Mouse (Mus musculus) liver, adult 2 months (tissue): ENCODE measurements around the gene 2210011C24Rik. TPM values are rescaled to one million over a fixed set of nuclear protein-coding genes. Genes with fewer than 3 reads are reported as not detected.

ENCODE experiments used
- DNase-seq: peaks from one replicate; pipeline ENCODE4 v3.0.0-alpha.2; 2011; ENCODE audit warnings: low read depth, low spot score; ENCODE audit errors: extremely low read depth
- H3K27ac ChIP-seq: fragments of 200-500 bp; replicated peaks from 2 replicates; pipeline ENCODE4 v1.5.1; 2012; ENCODE audit warnings: low read depth, mild to moderate bottlenecking, control low read depth, inconsistent platforms, low read length; ENCODE audit not compliant: insufficient read depth
- H3K27me3 ChIP-seq: fragments of 200-500 bp; 2 replicates; pipeline ENCODE4 v1.6.1; 2012; ENCODE audit warnings: mild to moderate bottlenecking, moderate library complexity, low read length, inconsistent platforms; ENCODE audit not compliant: control insufficient read depth, insufficient read depth
- H3K36me3 ChIP-seq: fragments of 200-500 bp; 2 replicates; pipeline ENCODE4 v1.6.1; 2012; ENCODE audit warnings: low read length, inconsistent platforms; ENCODE audit not compliant: control insufficient read depth, insufficient read depth
- H3K4me1 ChIP-seq: fragments of 200-500 bp; 2 replicates; pipeline ENCODE4 v1.6.1; 2011; ENCODE audit warnings: low read length; ENCODE audit not compliant: control insufficient read depth, insufficient read depth
- H3K4me3 ChIP-seq: fragments of 200-500 bp; 2 replicates; pipeline ENCODE4 v1.5.1; 2011; ENCODE audit warnings: low read depth, mild to moderate bottlenecking, control low read depth, low read length, moderate library complexity; ENCODE audit not compliant: insufficient read depth
- H3K79me2 ChIP-seq: fragments of 200-500 bp; 2 replicates; pipeline ENCODE4 v1.6.1; 2012; ENCODE audit warnings: inconsistent platforms, mild to moderate bottlenecking, low read length, moderate library complexity; ENCODE audit not compliant: control insufficient read depth, insufficient read depth
- H3K9ac ChIP-seq: fragments of 200-500 bp; 2 replicates; pipeline ENCODE4 v1.6.1; 2012; ENCODE audit warnings: low read depth, mild to moderate bottlenecking, control low read depth, inconsistent platforms, low read length
- CTCF ChIP-seq: fragments of 200-500 bp; IDR thresholded peaks from 2 replicates; pipeline ENCODE4 v1.5.1; 2011; ENCODE audit warnings: low read depth, low read length, control low read depth
- POLR2A ChIP-seq: fragments of 200-500 bp; IDR thresholded peaks from 2 replicates; pipeline ENCODE4 v1.6.1; 2011; ENCODE audit warnings: low read length, control low read depth; ENCODE audit not compliant: insufficient read depth; ENCODE audit errors: extremely low read depth
- WGBS: fragments of 180-500 bp; shearing (Covaris S2); methylation state at CpG from one replicate; pipeline ENCODE4 v1.1.7; 2018; 5-methylcytosine and 5-hydroxymethylcytosine counted together
- polyA plus RNA-seq: library from polyadenylated mRNA; depleted of rRNA; stranded (reverse); fragments of >200 nt; gene quantifications from 2 replicates; pipeline ENCODE4 v1.2.3, GENCODE M21; 2012
- total RNA-seq: library from RNA; depleted of rRNA; stranded (reverse); fragments of >200 nt; gene quantifications from 2 replicates; pipeline ENCODE4 v1.2.3, GENCODE M21; 2014

The 2210011C24Rik gene
- total and polyA plus RNA-seq, 2 experiments, result 0.28 to 0.34 TPM

DNA sequence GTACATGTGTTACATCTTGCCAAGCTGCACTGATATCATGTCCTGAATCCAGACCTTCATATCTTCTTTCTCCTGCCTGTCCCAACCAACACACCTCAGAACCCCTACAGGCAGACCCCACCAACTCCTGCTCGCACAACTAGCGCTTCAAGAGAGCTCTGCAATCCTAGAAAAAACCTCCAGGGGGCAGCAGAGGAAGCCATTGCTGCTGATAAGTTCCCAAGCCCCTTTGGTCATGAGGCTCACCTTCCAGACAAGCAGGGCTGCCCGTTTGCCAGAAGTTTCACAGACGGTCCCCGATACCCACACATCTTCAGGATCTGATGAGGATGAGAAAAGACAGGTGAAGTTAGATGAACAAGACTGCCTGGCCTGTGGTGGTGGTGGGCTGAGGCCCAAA lies 27.1 kb upstream of the 2210011C24Rik start:
- Histone ChIP-seq H3K36me3 (no peaks in the 10 kb centered on the region), H3K27ac (no peak overlapping the region), H3K4me3 (no peak overlapping the region), H3K79me2 (no peaks in the 10 kb centered on the region), H3K27me3 (peaks cover 4% of the 10 kb centered on the region), H3K9ac (no peak overlapping the region), H3K4me1 (no peaks in the 10 kb centered on the region)
- TF ChIP-seq POLR2A (no peak), CTCF (peak; percentile 73)
- WGBS, result 8% methylated on average over 5 of the region's 5 CpGs
- DNase-seq, result peak; percentile 37

DNA sequence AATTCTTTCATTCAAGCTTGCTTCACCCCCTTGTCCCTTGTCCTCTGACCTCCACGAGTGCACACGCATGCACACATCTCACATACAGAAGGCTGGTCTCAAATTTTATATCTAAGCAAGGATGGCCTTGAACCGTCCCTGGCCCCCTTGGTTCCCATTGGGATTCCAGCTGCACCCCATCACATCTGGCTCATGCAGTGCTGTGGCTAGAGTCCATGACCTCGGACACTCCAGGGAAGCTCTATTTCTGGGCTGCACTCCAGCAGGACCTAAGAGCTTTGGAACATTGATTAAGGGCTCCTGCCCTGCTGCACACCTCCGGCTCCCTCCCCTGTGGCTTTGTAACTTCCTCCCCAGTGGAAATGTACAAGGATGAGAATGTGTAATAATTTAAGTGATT lies 26.0 kb upstream of the 2210011C24Rik start:
- Histone ChIP-seq H3K9ac (no peak overlapping the region), H3K4me1 (no peaks in the 10 kb centered on the region), H3K27ac (no peak overlapping the region), H3K4me3 (no peak overlapping the region), H3K36me3 (no peaks in the 10 kb centered on the region), H3K79me2 (no peaks in the 10 kb centered on the region), H3K27me3 (peaks cover 4% of the 10 kb centered on the region)
- peak; percentile 41 for DNase-seq
- TF ChIP-seq CTCF (no peak), POLR2A (no peak)
- WGBS, result 53% methylated on average over 5 of the region's 5 CpGs

DNA sequence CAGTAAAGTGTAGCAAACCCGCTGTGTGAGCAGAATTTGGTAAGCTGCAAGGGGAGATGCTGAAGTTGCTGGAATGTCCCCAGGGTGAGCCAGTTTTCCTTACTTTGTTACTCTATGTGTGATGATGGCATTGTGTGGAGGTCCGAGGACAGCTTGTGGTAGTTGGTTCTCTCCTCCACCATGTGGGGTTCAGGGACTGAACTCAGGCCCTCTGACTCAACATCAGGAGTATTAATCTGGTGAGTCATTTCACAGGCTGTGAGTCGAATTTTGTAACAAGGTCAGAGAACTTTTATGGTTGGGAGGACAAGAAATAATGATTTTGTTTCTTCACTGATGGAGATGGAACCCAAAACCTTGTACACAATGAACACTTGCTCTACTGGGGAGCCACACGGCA lies 20.8 kb upstream of the 2210011C24Rik start:
- WGBS, result 78% methylated on average over 4 of the region's 4 CpGs
- Histone ChIP-seq H3K4me1 (no peaks in the 10 kb centered on the region), H3K79me2 (no peaks in the 10 kb centered on the region), H3K4me3 (no peak overlapping the region), H3K27ac (no peak overlapping the region), H3K9ac (no peak overlapping the region), H3K36me3 (no peaks in the 10 kb centered on the region), H3K27me3 (peaks cover 3% of the 10 kb centered on the region; the same call in 1 of the 2 replicates)
- no peak for TF ChIP-seq POLR2A
- no peak for TF ChIP-seq CTCF
- DNase-seq, result no peak

DNA sequence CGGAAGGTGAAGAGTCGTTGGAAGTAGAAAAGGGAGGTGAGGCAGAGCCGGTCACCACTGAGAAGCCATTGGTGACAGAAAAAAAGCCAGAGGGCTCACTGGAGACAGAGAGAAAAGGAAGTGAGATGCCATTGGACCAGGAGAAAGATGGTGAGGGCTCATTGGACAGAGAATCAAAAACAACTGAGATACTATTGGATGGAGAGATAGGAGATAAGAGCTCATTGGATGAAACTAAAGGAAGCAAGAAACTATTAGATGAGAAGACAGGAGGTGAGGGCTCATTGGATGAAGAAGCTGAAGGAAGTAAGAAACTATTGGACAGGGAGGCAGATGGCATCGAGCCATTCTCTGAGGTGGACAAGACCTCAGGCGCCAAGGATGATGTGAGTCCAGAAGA lies 17.3 kb upstream of the 2210011C24Rik start:
- Histone ChIP-seq H3K27me3 (peaks cover 7% of the 10 kb centered on the region), H3K36me3 (no peaks in the 10 kb centered on the region)
- 86% methylated on average over 5 of the region's 5 CpGs for WGBS

DNA sequence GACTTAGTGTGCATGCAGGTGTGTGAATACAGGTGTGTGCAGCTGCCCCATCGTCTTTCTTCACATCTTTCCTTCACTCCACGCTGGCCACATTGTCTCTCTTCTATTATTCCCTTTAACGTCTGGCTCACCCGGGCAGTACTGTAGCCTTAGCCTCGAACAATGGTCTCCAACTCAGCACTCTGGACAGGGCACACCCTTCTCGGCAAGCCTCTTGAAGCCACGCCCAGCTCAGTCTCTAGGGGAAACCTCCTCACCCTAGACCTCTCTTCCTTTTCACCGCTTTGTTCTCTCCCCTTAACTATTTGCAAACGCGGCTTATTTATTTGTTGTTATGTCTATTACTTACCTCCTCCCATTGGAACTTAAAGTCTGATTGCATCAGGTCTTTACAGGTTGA lies 15.5 kb upstream of the 2210011C24Rik start:
- Histone ChIP-seq H3K4me3 (no peak overlapping the region), H3K27me3 (peaks cover 7% of the 10 kb centered on the region), H3K9ac (no peak overlapping the region), H3K79me2 (no peaks in the 10 kb centered on the region), H3K27ac (no peak overlapping the region), H3K4me1 (no peaks in the 10 kb centered on the region), H3K36me3 (no peaks in the 10 kb centered on the region)
- no peak for DNase-seq
- no peak for TF ChIP-seq CTCF
- TF ChIP-seq POLR2A, result no peak
- 27% methylated on average over 10 of the region's 10 CpGs for WGBS

More for the DNA sequence above, 17.3 kb upstream of the 2210011C24Rik start:
- no peak for TF ChIP-seq POLR2A
- no peak for TF ChIP-seq CTCF
- Histone ChIP-seq H3K27ac (no peak overlapping the region), H3K79me2 (no peaks in the 10 kb centered on the region), H3K4me3 (no peak overlapping the region), H3K9ac (no peak overlapping the region), H3K4me1 (no peaks in the 10 kb centered on the region)
- DNase-seq, result no peak

DNA sequence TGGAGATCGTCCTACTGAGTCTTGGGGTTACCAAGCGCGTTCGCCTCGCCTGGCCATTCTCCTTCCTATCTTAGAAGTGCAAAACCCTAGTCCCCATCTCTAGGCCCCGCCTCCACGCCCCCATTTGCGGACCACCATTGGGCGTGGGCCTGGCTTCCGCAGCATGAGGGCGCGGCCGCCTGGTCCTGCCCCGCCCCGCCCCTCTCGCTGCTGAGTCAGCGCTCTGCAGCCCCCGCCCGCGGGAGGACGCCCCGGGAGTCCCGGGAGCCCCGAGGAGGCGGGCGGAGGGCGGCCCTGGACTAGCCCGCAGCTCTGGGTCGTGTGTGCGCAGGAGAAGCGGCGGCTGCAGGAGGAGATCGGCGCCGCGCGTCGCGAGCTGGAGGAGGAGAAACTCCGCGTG lies 13.9 kb upstream of the 2210011C24Rik start:
- H3K4me1 ChIP-seq, result no peaks in the 10 kb centered on the region
- no peaks in the 10 kb centered on the region for H3K79me2 ChIP-seq
- 5% methylated on average over 37 of the region's 41 CpGs for WGBS
- peaks cover 7% of the 10 kb centered on the region for H3K27me3 ChIP-seq
- no peak for TF ChIP-seq CTCF
- TF ChIP-seq POLR2A, result no peak
- no peak for DNase-seq
- H3K9ac ChIP-seq, result no peak overlapping the region
- no peaks in the 10 kb centered on the region for H3K36me3 ChIP-seq
- H3K27ac ChIP-seq, result no peak overlapping the region
- H3K4me3 ChIP-seq, result no peak overlapping the region
